Mouse (Mus musculus) megakaryocyte, embryonic 14.5 days (primary cell): ENCODE results near the gene Dmrtc1c2.
"Not testable (repeated sequence)": the region's sequence is repeated elsewhere in the genome, so short reads cannot be mapped to it uniquely, and the experiment has no call there.

Source experiments
- FLI1 ChIP-seq: IDR thresholded peaks from 2 replicates; pipeline ENCODE4 v1.6.1; 2012; ENCODE audit warnings: low read length, inconsistent platforms, mixed read lengths
- GATA1 ChIP-seq: IDR thresholded peaks from 3 replicates; pipeline ENCODE4 v1.6.1; 2012; ENCODE audit warnings: mixed read lengths, low read length, inconsistent platforms, borderline replicate concordance

DNA sequence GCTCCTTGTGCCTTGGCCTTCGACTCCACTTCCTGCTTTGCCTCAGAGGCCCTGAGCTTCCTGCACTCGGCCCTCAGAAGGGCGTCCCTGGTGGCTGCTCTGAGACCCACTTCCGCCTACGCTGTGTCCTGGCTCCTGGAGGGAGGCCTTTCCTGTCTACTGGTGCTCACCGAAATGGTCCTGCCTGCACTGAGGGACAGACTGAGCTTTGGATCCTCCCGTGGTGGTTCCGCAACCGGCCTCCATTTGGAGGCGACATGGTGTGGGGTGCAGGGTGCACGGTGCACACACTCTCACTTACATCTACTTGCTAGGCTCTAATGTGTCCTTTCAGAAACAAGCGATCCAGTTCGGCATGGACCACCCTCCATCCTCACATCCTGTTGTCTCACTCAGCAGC lies at the start of gene Dmrtc1c2:
- not testable (repeated sequence) for TF ChIP-seq FLI1, GATA1
